Mouse (Mus musculus): ENCODE data around the gene Fam151b. TPM values are rescaled to one million over a fixed set of nuclear protein-coding genes. Genes with fewer than 3 reads are reported as not detected.

Gene Fam151b
- total RNA-seq, 4 experiments from 2014 or later = 10.5 to 11.7 (median 10.8) TPM

- no peak for DNase-seq (ENCODE audit: low spot score in 2 of 2)
These were observed 64.2 kb downstream of the Fam151b start for GRCm38 (mm10) chr13:92419630-92420029.

GRCm38 (mm10) chr13:92410486-92410885 lies 73.3 kb downstream of the Fam151b start:
- no peak for DNase-seq (ENCODE audit: low spot score in 2 of 2)

- no peak for DNase-seq (ENCODE audit: low spot score in 2 of 2)
These were observed 80.3 kb downstream of the Fam151b start for GRCm38 (mm10) chr13:92403496-92403895.

GRCm38 (mm10) chr13:92402063-92402462 lies 81.8 kb downstream of the Fam151b start:
- DNase-seq (ENCODE audit: low spot score in 2 of 2) = no peak

Other genes with a start within 250 kb of the Fam151b start
- not detected for gene Gm20379, start 178.0 kb downstream of the Fam151b start, total RNA-seq (2022)
- gene Dhfr, start 129.3 kb downstream of the Fam151b start, total RNA-seq (2022) = 1 to 10 TPM; 1.4 to 2.0 (median 1.9) TPM
- gene Msh3, start 129.0 kb downstream of the Fam151b start, total RNA-seq (2022) = 10 to 100 TPM; 23.9 to 25.1 (median 24.6) TPM
- 10 to 100 TPM; 20.0 to 21.2 (median 20.7) TPM for gene Ankrd34b, start 58.1 kb downstream of the Fam151b start, total RNA-seq (2022)
- gene Zfyve16, start 46.9 kb upstream of the Fam151b start, total RNA-seq (2022) = 10 to 100 TPM; 16.0 to 19.7 (median 17.3) TPM
- gene Spz1, start 92.2 kb upstream of the Fam151b start, total RNA-seq (2022) = not detected
- gene Serinc5, start 127.1 kb upstream of the Fam151b start, total RNA-seq (2022) = 10 to 100 TPM; 67.0 to 71.5 (median 69.2) TPM